Mouse (Mus musculus) common myeloid progenitor, adult 5-6 weeks (primary cell): ENCODE measurements around the gene Prpf6. TPM values are rescaled to one million over a fixed set of nuclear protein-coding genes. Genes with fewer than 3 reads are reported as not detected.

Source experiments
- ATAC-seq: replicated peaks from 2 replicates; pipeline ENCODE4 v1.8.0; 2016; ENCODE audit warnings: low read depth, mild to moderate bottlenecking, moderate TSS enrichment, inconsistent platforms; ENCODE audit not compliant: poor library complexity, severe bottlenecking
- total RNA-seq: library from RNA; stranded (forward); fragments of 200-1000, 187-1606 nt; gene quantifications from 2 replicates; pipeline ENCODE4 v1.2.3, GENCODE M21; 2017

Gene Prpf6
- total RNA-seq, 1 experiment from 2014 or later: 94.9 TPM

- no peak for ATAC-seq
Observed at GRCm38 (mm10) chr2:181593937-181594336, 2.3 kb downstream of the Prpf6 start.

GRCm38 (mm10) chr2:181594946-181595696 lies 3.5 kb downstream of the Prpf6 start:
- no peak for ATAC-seq

- ATAC-seq: no peak
Observed at GRCm38 (mm10) chr2:181596221-181596960, 4.7 kb downstream of the Prpf6 start.

GRCm38 (mm10) chr2:181597378-181598061 lies 5.9 kb downstream of the Prpf6 start:
- ATAC-seq: peak; percentile 37

- peak; percentile 34 for ATAC-seq
Observed at GRCm38 (mm10) chr2:181598454-181599351, 7.0 kb downstream of the Prpf6 start, which contains the start of gene Samd10. Gene Samd10, minus strand, starts transcription at chr2:181599212.

- ATAC-seq: no peak
Observed at GRCm38 (mm10) chr2:181600226-181600758, 8.6 kb downstream of the Prpf6 start.

- ATAC-seq: peak; percentile 83
Observed at GRCm38 (mm10) chr2:181600828-181601750, 9.4 kb downstream of the Prpf6 start.

GRCm38 (mm10) chr2:181601751-181602145 lies 10.1 kb downstream of the Prpf6 start:
- ATAC-seq: no peak

- ATAC-seq: no peak
Observed at GRCm38 (mm10) chr2:181602367-181602766, 10.7 kb downstream of the Prpf6 start.

GRCm38 (mm10) chr2:181618761-181619495 lies 27.3 kb downstream of the Prpf6 start:
- ATAC-seq: no peak

- ATAC-seq: peak; percentile 54; the same call in 1 of the 2 replicates
Observed at GRCm38 (mm10) chr2:181623401-181623800, 31.7 kb downstream of the Prpf6 start.

GRCm38 (mm10) chr2:181628471-181628870 lies 36.8 kb downstream of the Prpf6 start:
- no peak for ATAC-seq

- no peak for ATAC-seq
Observed at GRCm38 (mm10) chr2:181632624-181633023, 41.0 kb downstream of the Prpf6 start.

GRCm38 (mm10) chr2:181635865-181636264 lies 44.2 kb downstream of the Prpf6 start:
- no peak for ATAC-seq

GRCm38 (mm10) chr2:181644361-181644760 lies 52.7 kb downstream of the Prpf6 start:
- peak; percentile 90 for ATAC-seq

- no peak for ATAC-seq
Observed at GRCm38 (mm10) chr2:181645666-181646065, 54.0 kb downstream of the Prpf6 start.

- ATAC-seq: no peak
Observed at GRCm38 (mm10) chr2:181646626-181647472, 55.2 kb downstream of the Prpf6 start.
